ENCODE assay signal across 31 mouse cellular contexts in genomic region chr5:136034868-136035267, GRCm38 (mm10). TPM values are rescaled to one million over a fixed set of nuclear protein-coding genes. Genes with fewer than 3 reads are reported as not detected.
DNase-seq lines count a peak whose midpoint lies in the region; ATAC-seq and TF ChIP-seq lines count a peak whose summit lies in the region.
"Had no signal": no experiment of that assay in that cellular context is flagged by ENCODE, and none has a peak within 500 bp of the region (broad histone marks: within the 10 kb centered on the region; RNA-seq: fewer than 3 reads in every experiment).

No protein-coding gene starts in this region.

- DNase-seq in gastrocnemius, adult 2 months, result no peak
- DNase-seq in gastrocnemius, adult 8-10 months (ENCODE audit: low spot score in 2 of 2), result no peak
- DNase-seq in thymus, postnatal 4 days, result no peak
- no peak for DNase-seq in layer of hippocampus, adult 9-10 months (ENCODE audit: low spot score)
- DNase-seq in kidney, postnatal 4 days, result no peak
- DNase-seq: adrenal gland, adult 8-10 months; adrenal gland, postnatal 25 days; cerebellum, adult 11-12 months; cerebellum, adult 8-10 months; cerebellum, postnatal 10 days; cerebellum, postnatal 36 days; embryo, embryonic 11 days; gastrocnemius, postnatal 14 days; heart, adult 18-20 months; heart, postnatal 10 days; heart, postnatal 36 days had no signal

- H3K27ac ChIP-seq in gastrocnemius, adult 2 months, result peak overlapping the region; percentile 41
- H3K27ac ChIP-seq: embryonic facial prominence, embryonic 10.5 days; embryonic facial prominence, embryonic 13.5 days; forebrain, embryonic 12.5 days; forebrain, embryonic 15.5 days; heart, embryonic 15.5 days; hindbrain, embryonic 10.5 days; hindbrain, embryonic 13.5 days had no signal

- no peak for TF ChIP-seq CTCF in gastrocnemius, adult 2 months (IDR thresholded peaks at IDR 0.05)

- intact Hi-C loops in gastrocnemius, adult 2 months (cut with DNase I), result no loop called here

- H3K4me3 ChIP-seq in gastrocnemius, adult 2 months, result no peak overlapping the region
- H3K4me3 ChIP-seq: embryonic facial prominence, embryonic 10.5 days; embryonic facial prominence, embryonic 13.5 days; erythroblast, embryonic 14.5 days; forebrain, embryonic 12.5 days; forebrain, embryonic 15.5 days; heart, embryonic 12.5 days; heart, embryonic 15.5 days; hindbrain, embryonic 10.5 days; hindbrain, embryonic 13.5 days had no signal

- peak; percentile 73 for ATAC-seq in granulocyte monocyte progenitor cell, adult 5-6 weeks (replicated peaks; ENCODE audit: poor library complexity, severe bottlenecking)
- ATAC-seq in megakaryocyte progenitor cell, adult 5-6 weeks (replicated peaks; ENCODE audit: poor library complexity), result 0 out of 2 replicates have a peak, but pooled peaks have one; percentile 48
- ATAC-seq: activated CD4-positive, CD25-positive, alpha-beta regulatory T cell, adult 4 months; CD4-positive, CD25-positive, alpha-beta regulatory T cell, adult 4 months; forebrain, embryonic 15.5 days; hindbrain, embryonic 16.5 days had no signal

RNA-seq across cellular contexts. Expression of gene Upk3b, which starts 3.4 kb away (rescaled TPM):
- total RNA-seq in gastrocnemius, adult 2 months (2021), result not detected
- not detected for total RNA-seq in gastrocnemius, adult 8-10 months (2022)
- total RNA-seq in granulocyte monocyte progenitor cell, adult 5-6 weeks (2014; fragmentation: Nextera tagmentation), result not detected in 2 replicates
- 0.04 TPM in 1 of 2 replicates, not detected in the other for total RNA-seq in granulocyte monocyte progenitor cell, adult 5-6 weeks (2017)
- total RNA-seq in megakaryocyte progenitor cell, adult 5-6 weeks (2015), result not detected in 2 replicates
- total RNA-seq in megakaryocyte progenitor cell, adult 5-6 weeks (2017), result not detected in 2 replicates
- total RNA-seq: gastrocnemius, postnatal 14 days had no signal

RNA-seq across cellular contexts. Expression of gene Upk3bl, which starts 19.4 kb away (rescaled TPM):
- total RNA-seq in gastrocnemius, adult 2 months (2021), result not detected
- not detected for total RNA-seq in gastrocnemius, adult 8-10 months (2022)
- total RNA-seq in granulocyte monocyte progenitor cell, adult 5-6 weeks (2014; fragmentation: Nextera tagmentation), result 5.6 TPM in 1 of 2 replicates, not detected in the other
- total RNA-seq in granulocyte monocyte progenitor cell, adult 5-6 weeks (2017), result 1.7 TPM in 1 of 2 replicates, not detected in the other
- 0.59 and 1.4 TPM in 2 replicates for total RNA-seq in megakaryocyte progenitor cell, adult 5-6 weeks (2015)
- total RNA-seq in megakaryocyte progenitor cell, adult 5-6 weeks (2017), result 0.17 and 1.0 TPM in 2 replicates
- total RNA-seq: adrenal gland, postnatal 25 days; heart, adult 18-20 months; heart, postnatal 10 days; heart, postnatal 36 days had no signal

RNA-seq across cellular contexts. Expression of gene Dtx2, which starts 40.3 kb away (rescaled TPM):
- total RNA-seq in gastrocnemius, adult 2 months (2021), result 1 to 10 TPM; 6.5 to 8.2 TPM
- 1 to 10 TPM; 6.4 to 7.8 (median 7.1) TPM for total RNA-seq in gastrocnemius, adult 8-10 months (2022)
- total RNA-seq in granulocyte monocyte progenitor cell, adult 5-6 weeks (2014; fragmentation: Nextera tagmentation), result 17.1 and 20.2 TPM in 2 replicates
- total RNA-seq in granulocyte monocyte progenitor cell, adult 5-6 weeks (2017), result 6.4 and 8.1 TPM in 2 replicates
- 12.9 and 13.7 TPM in 2 replicates for total RNA-seq in megakaryocyte progenitor cell, adult 5-6 weeks (2015)
- total RNA-seq in megakaryocyte progenitor cell, adult 5-6 weeks (2017), result 4.7 and 5.5 TPM in 2 replicates

RNA-seq across cellular contexts. Expression of gene Rasa4, which starts 48.8 kb away (rescaled TPM):
- 10 to 100 TPM; 25.0 to 28.8 TPM for total RNA-seq in gastrocnemius, adult 2 months (2021)
- total RNA-seq in gastrocnemius, adult 8-10 months (2022), result 10 to 100 TPM; 24.6 to 27.4 (median 26.7) TPM
- total RNA-seq in granulocyte monocyte progenitor cell, adult 5-6 weeks (2014; fragmentation: Nextera tagmentation), result 43.2 and 82.3 TPM in 2 replicates
- total RNA-seq in granulocyte monocyte progenitor cell, adult 5-6 weeks (2017), result 24.8 and 25.0 TPM in 2 replicates
- 31.4 and 43.2 TPM in 2 replicates for total RNA-seq in megakaryocyte progenitor cell, adult 5-6 weeks (2015)
- 21.5 and 31.9 TPM in 2 replicates for total RNA-seq in megakaryocyte progenitor cell, adult 5-6 weeks (2017)

RNA-seq across cellular contexts. Expression of gene Zp3, which starts 55.0 kb away (rescaled TPM):
- total RNA-seq in gastrocnemius, adult 2 months (2021), result not detected
- total RNA-seq in gastrocnemius, adult 8-10 months (2022), result not detected
- total RNA-seq in granulocyte monocyte progenitor cell, adult 5-6 weeks (2014; fragmentation: Nextera tagmentation), result not detected in 2 replicates
- not detected in 2 replicates for total RNA-seq in granulocyte monocyte progenitor cell, adult 5-6 weeks (2017)
- total RNA-seq in megakaryocyte progenitor cell, adult 5-6 weeks (2015), result 0.10 TPM in 1 of 2 replicates, not detected in the other
- total RNA-seq in megakaryocyte progenitor cell, adult 5-6 weeks (2017), result not detected in 2 replicates
- total RNA-seq: adrenal gland, adult 8-10 months; adrenal gland, postnatal 25 days; gastrocnemius, postnatal 14 days; gastrocnemius, postnatal 4 days; heart, adult 18-20 months; heart, postnatal 10 days; heart, postnatal 36 days had no signal
